Mouse (Mus musculus) cerebellum, postnatal 10 days (tissue): ENCODE results near the gene Vmn1r65.
"Not testable (repeated sequence)": the region's sequence is repeated elsewhere in the genome, so short reads cannot be mapped to it uniquely, and the experiment has no call there.

Source experiments
- DNase-seq, 2 experiments: peaks; one replicate each; pipeline ENCODE4 v3.0.0; 2021; ENCODE audit warnings: mixed read lengths in 2 of 2

The Vmn1r65 gene

DNA sequence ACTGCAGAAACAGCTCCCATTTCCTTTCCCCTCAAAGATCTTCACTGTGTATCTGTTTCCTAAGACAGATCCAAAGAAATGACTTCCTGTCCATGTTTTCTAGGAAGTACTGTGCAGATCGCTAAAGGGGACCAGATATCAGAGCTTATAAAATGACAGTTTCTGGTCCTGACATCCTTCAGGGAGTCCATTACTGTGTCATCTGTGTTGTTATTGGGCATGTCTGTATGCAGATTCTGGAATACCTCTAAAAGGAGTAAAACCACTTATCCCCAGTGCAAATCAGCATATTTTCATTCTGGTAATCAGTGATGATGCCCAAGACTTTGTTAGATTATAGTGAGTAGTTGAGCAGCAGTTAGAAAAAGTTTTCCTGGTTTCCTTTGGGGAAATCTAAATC is at the start of gene Vmn1r65:
Gene Vmn1r65, minus strand, starts transcription at position 101 of the 400 bp plus-strand sequence.
- DNase-seq: no peak

DNA sequence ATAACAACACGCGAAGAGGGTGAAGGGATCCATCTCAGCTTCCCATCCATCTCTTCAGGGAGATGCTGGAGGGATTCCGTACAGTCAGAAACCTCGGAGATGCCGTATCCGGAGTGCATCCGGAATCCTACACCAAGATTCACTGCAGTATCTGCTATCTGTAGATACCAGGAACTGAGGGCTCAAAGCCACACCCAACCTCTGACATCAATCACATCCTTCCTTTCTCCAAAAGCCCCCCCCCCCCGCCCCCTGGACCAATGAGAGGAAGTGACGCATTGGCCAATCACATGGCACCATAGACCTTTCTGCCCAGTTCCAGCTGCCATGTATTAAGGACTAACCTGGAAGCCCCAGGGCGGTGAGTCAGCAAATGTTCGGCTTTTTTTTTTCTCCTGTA is 34.1 kb upstream of the Vmn1r65 start, which contains the start of gene Nlrp4c:
Gene Nlrp4c, plus strand, starts transcription at position 301 of the 400 bp plus-strand sequence.
- no peak for DNase-seq

DNA sequence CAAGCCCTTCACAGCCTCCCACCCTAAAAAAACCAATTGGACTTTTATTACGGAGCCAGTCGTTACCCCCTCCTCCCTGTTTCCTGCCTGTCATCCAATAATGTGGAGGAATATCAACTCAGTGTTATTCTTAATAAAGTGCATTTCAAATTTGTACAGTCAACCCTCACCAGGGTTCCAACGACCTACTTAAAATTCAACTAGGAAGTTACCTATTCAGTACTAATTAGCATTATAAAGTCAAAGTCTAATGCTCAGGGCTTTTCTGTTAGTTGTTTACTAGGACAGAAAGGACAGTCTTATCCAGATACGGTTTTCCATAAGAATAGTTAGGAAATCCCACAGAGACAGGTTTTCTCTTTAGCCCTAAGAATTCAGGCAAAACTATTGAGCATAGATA is 28.4 kb downstream of the Vmn1r65 start:
- DNase-seq: not testable (repeated sequence)

DNA sequence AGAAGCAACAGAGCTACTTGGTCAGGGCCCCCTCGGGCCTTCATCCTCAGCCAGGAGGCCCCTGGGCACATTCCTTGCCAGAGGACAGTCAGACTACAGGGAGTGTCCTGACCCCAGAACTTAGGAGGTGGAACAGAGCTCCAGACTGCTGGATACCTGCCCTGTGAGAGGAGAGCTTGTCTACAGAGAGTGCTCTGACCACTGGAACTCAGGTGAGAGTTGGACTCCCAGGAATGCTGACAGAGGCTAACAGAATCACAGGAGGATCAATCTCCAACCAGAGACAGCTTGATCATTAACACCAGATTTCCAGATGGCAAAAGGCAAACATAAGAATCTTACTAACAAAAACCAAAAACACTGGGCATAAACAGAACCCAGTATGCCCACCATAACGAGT is 38.3 kb downstream of the Vmn1r65 start:
- not testable (repeated sequence) for DNase-seq
